Mouse (Mus musculus): ENCODE results near the gene Nxpe2. TPM values are rescaled to one million over a fixed set of nuclear protein-coding genes. Genes with fewer than 3 reads are reported as not detected.

The Nxpe2 gene
- total RNA-seq, 4 experiments from 2014 or later: 1.1 to 2.6 (median 1.8) TPM

- DNase-seq (ENCODE audit: low spot score): no peak
Observed at GRCm38 (mm10) chr9:48298983-48299382, 54.3 kb downstream of the Nxpe2 start.

- DNase-seq (ENCODE audit: low spot score): no peak
Observed at GRCm38 (mm10) chr9:48294754-48295153, 58.5 kb downstream of the Nxpe2 start.

- DNase-seq (ENCODE audit: low spot score): no peak
Observed at GRCm38 (mm10) chr9:48290281-48290680, 63.0 kb downstream of the Nxpe2 start.

- no peak for DNase-seq (ENCODE audit: low spot score)
Observed at GRCm38 (mm10) chr9:48284221-48284620, 69.0 kb downstream of the Nxpe2 start.

- no peak for DNase-seq (ENCODE audit: low spot score)
Observed at GRCm38 (mm10) chr9:48276831-48277230, 76.4 kb downstream of the Nxpe2 start.

Other genes with a start within 250 kb of the Nxpe2 start
- gene Nxpe4, start 191.4 kb downstream of the Nxpe2 start, total RNA-seq (2022): 1 to 10 TPM; 5.4 to 8.3 (median 6.4) TPM
- gene Rexo2, start 127.2 kb upstream of the Nxpe2 start, total RNA-seq (2022): 10 to 100 TPM; 63.5 to 72.7 (median 67.9) TPM
- gene Rbm7, start 141.8 kb upstream of the Nxpe2 start, total RNA-seq (2022): 10 to 100 TPM; 18.4 to 21.5 (median 21.0) TPM
- 10 to 100 TPM; 42.6 to 52.1 (median 44.2) TPM for gene Gm5617, start 142.0 kb upstream of the Nxpe2 start, total RNA-seq (2022)